Mouse (Mus musculus): Measurements from ENCODE around the gene Cep170b.

DNA sequence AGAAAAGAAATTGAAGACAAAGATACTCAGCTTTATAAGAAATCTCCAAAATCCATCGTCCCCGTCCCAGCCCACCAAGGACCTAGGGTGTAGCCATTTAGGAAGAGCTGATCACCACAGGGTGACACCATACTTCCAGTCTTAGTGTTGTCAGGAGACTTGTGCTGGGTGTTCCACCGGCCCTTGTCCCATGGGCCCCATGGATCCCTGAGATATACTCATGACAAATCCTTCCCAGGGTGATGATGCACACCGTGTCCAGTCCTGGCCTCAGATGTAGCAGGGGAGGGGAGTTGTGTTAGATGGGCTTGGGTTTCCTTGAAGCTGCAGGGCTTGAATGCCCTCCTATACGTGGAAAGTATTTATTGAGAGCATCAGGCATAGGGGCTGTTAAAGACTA lies 37.6 kb downstream of the Cep170b start:
- TF ChIP-seq CTCF (IDR thresholded peaks at IDR 0.05; ENCODE audit: borderline replicate concordance, control insufficient read depth, extremely low read depth, insufficient read depth, low read length, poor library complexity) (no peak), POLR2A (IDR thresholded peaks at IDR 0.05; ENCODE audit: control insufficient read depth, extremely low read depth, insufficient read depth, low read length, poor library complexity) (no peak)
